Mouse (Mus musculus) liver, embryonic 16.5 days (tissue): Measurements from ENCODE around the gene 4921524J17Rik. TPM values are rescaled to one million over a fixed set of nuclear protein-coding genes. Genes with fewer than 3 reads are reported as not detected.

ENCODE experiments used
- ATAC-seq: fragments of 200-750 bp; cut with Nextera tagmentation; 2 replicates; pipeline ENCODE4 v1.8.0; 2017; ENCODE audit warnings: low read depth, mild to moderate bottlenecking, moderate number of reproducible peaks, moderate library complexity
- H3K27ac ChIP-seq: fragments of 300-500 bp; sonication (generic); 2 replicates; pipeline ENCODE4 v1.5.1; 2014; ENCODE audit warnings: mild to moderate bottlenecking, low read length
- H3K27me3 ChIP-seq: fragments of 300-500 bp; sonication (generic); 2 replicates; pipeline ENCODE4 v1.6.1; 2014; ENCODE audit warnings: low read depth, low read length, mixed read lengths; ENCODE audit not compliant: control insufficient read depth, insufficient read depth
- H3K36me3 ChIP-seq: fragments of 300-500 bp; sonication (generic); 2 replicates; pipeline ENCODE4 v1.6.1; 2014; ENCODE audit warnings: mild to moderate bottlenecking; ENCODE audit not compliant: control insufficient read depth, insufficient read depth
- H3K4me1 ChIP-seq: fragments of 300-500 bp; sonication (generic); 2 replicates; pipeline ENCODE4 v1.6.1; 2014; ENCODE audit warnings: low read depth, low read length, mixed read lengths; ENCODE audit not compliant: control insufficient read depth
- H3K4me2 ChIP-seq: fragments of 300-500 bp; sonication (generic); 2 replicates; pipeline ENCODE4 v1.6.1; 2014; ENCODE audit warnings: low read depth, low read length, mixed read lengths
- H3K4me3 ChIP-seq: fragments of 300-500 bp; sonication (generic); 2 replicates; pipeline ENCODE4 v1.5.1; 2014; ENCODE audit warnings: low read depth, mild to moderate bottlenecking, low read length
- H3K9ac ChIP-seq: fragments of 300-500 bp; sonication (generic); 2 replicates; pipeline ENCODE4 v1.6.1; 2014; ENCODE audit warnings: low read depth, low read length
- H3K9me3 ChIP-seq: fragments of 300-500 bp; sonication (generic); replicated peaks from 2 replicates; pipeline ENCODE4 v1.6.1; 2016; ENCODE audit warnings: low read length; ENCODE audit not compliant: control insufficient read depth
- WGBS: fragments of 180-500 bp; shearing (Covaris S2); extraction: QIAGEN DNeasy Blood & Tissue Kit; methylation state at CpG from one replicate; pipeline ENCODE4 v1.1.7; 2014; ENCODE audit not compliant: insufficient replicate concordance; 5-methylcytosine and 5-hydroxymethylcytosine counted together
- polyA plus RNA-seq: library from polyadenylated mRNA; unstranded; fragments of >200 nt; fragmentation: Nextera tagmentation; extraction: Ambion mirVana; gene quantifications from 2 replicates; pipeline ENCODE4 v1.2.1, GENCODE M21; 2015

Gene 4921524J17Rik
- polyA plus RNA-seq, 1 experiment from 2014 or later, result 14.5 TPM

DNA sequence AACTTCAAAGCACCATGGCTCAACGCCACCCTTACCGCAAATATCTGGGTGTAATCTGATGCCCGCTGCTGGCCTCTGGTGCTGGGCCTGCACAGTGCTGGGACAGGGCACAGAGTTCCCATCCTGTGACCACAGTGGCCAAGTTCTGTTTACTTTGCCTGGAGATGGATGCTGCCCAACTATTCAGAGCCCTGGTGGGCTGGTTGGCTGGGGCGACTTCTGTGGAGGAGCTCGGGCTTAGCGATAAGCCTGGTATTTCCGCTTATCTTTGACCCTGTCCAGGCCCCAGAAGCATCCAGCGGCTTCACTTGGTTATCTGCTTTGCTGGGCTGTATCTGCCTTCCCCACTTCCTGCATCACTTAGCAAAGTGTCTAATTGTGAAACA, 51.8 kb downstream of the 4921524J17Rik start:
- Histone ChIP-seq H3K4me2 (peak overlapping the region; percentile 58), H3K27ac (peak overlapping the region; percentile 98), H3K4me3 (peak overlapping the region; percentile 69), H3K36me3 (no peaks in the 10 kb centered on the region; the same call in 1 of the 2 replicates), H3K4me1 (peaks cover 50% of the 10 kb centered on the region), H3K27me3 (no peaks in the 10 kb centered on the region), H3K9ac (peak overlapping the region; percentile 73), H3K9me3 (no peaks in the 10 kb centered on the region)
- WGBS, result 5% methylated on average over 8 of the region's 8 CpGs
- ATAC-seq, result peak; percentile 91

DNA sequence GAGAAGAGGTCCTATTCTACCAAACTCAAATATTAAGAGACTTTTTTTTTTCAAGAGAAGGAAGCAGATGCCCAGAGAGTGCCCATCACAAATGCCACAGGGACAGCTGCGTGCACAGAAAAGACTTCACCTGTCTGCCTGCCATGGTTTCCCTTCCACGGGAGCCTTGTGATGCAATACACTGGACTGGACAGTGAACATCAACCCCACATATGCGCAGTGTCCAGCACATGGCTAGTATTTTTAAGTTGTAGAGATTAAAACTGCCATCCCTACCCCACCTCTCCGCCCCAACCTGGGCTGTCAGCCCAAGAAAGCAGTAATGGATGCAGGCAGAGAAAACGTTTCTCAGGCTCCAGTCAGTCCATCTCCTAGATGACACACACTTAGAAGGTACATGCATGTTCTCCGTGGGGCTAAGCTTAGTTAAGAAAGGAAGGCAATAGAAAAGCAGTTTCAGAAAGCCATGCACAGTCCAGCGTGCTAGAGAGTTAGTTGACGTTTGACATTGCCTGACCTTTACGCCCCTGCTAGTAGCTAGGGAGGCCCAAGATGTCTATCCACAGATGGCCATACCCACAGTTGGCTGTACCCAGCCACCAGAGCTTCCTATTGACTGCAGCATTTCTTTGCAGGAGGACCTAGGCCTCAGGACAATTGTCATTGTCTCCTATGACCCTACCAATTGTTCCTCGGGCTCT, 52.4 kb downstream of the 4921524J17Rik start:
- peak overlapping the region; percentile 58 for H3K4me2 ChIP-seq
- peak overlapping the region; percentile 98 for H3K27ac ChIP-seq
- H3K4me3 ChIP-seq, result peak overlapping the region; percentile 69

DNA sequence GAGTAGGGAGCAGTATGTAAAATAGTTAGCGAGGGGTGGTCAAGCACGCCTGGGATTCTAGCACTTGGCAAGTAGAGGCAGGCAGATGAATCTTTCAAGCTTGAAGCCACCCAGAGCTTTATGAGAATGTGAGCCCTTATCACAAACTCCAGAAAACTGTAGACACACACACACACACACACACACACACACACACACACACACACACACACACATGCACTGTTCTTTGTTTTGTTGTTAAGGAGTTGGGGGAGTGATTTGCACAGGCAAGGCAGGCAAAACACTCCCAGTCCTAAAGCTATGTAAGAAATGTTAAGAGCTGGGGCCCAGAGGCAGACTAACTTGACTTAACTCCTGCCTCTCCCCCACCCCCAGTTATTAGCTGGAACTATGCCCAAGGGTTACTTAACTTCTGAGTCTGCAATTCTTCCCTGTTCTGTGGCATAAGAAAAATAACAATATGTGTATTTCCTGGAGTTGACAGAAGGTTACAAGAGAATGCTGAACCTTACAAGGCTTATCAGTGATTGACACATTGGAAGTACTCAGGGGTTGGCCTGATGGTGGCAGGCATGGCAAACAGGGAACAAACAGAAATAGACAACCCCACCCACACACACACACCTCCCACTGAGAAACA, 53.4 kb downstream of the 4921524J17Rik start:
- WGBS, result 10% methylated on average over 2 of the region's 2 CpGs
- Histone ChIP-seq H3K4me1 (peaks cover 61% of the 10 kb centered on the region), H3K27ac (peak overlapping the region; percentile 98), H3K4me2 (peak overlapping the region; percentile 58), H3K4me3 (peak overlapping the region; percentile 69), H3K9me3 (no peaks in the 10 kb centered on the region), H3K36me3 (no peaks in the 10 kb centered on the region; the same call in 1 of the 2 replicates), H3K27me3 (no peaks in the 10 kb centered on the region), H3K9ac (peak overlapping the region; percentile 73)
- peak; percentile 79 for ATAC-seq

More for the DNA sequence above, 52.4 kb downstream of the 4921524J17Rik start:
- Histone ChIP-seq H3K4me1 (peaks cover 55% of the 10 kb centered on the region), H3K9ac (peak overlapping the region; percentile 73), H3K27me3 (no peaks in the 10 kb centered on the region), H3K36me3 (no peaks in the 10 kb centered on the region; the same call in 1 of the 2 replicates), H3K9me3 (no peaks in the 10 kb centered on the region)
- ATAC-seq, result peak; percentile 24
- 23% methylated on average over 10 of the region's 10 CpGs for WGBS

DNA sequence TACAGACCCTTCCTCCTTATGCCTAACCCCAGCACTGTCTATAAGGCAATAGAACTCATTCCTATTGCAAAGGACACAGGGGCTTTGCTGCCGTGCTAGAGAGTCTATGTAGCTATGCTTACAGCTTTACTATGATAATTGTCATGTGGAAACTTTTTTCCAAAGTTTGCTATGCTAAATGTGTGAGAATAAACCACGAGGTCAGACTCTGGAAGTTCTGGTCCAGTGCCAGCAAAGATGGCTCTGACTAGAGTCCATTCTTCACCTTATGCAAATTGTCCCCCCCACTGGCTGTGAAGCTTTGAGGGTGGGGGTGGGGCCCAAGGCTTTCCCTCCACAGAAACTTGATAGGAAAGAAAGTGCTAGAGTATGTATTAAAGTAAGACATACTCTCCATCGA, 56.1 kb downstream of the 4921524J17Rik start:
- Histone ChIP-seq H3K4me3 (no peak overlapping the region), H3K27me3 (no peaks in the 10 kb centered on the region), H3K4me1 (peaks cover 54% of the 10 kb centered on the region), H3K9ac (no peak overlapping the region; the same call in none of the 2 replicates), H3K27ac (0 out of 2 replicates have a peak overlapping the region, but pooled peaks have one; percentile 39), H3K36me3 (no peaks in the 10 kb centered on the region; the same call in 1 of the 2 replicates), H3K9me3 (no peaks in the 10 kb centered on the region), H3K4me2 (no peak overlapping the region)
- no peak for ATAC-seq
- 58% methylated on average over 3 of the region's 3 CpGs for WGBS

GRCm38 (mm10) chr8:85374286-85374685, 58.3 kb downstream of the 4921524J17Rik start:
- Histone ChIP-seq H3K9me3 (no peaks in the 10 kb centered on the region), H3K27ac (no peak overlapping the region), H3K9ac (no peak overlapping the region)

DNA sequence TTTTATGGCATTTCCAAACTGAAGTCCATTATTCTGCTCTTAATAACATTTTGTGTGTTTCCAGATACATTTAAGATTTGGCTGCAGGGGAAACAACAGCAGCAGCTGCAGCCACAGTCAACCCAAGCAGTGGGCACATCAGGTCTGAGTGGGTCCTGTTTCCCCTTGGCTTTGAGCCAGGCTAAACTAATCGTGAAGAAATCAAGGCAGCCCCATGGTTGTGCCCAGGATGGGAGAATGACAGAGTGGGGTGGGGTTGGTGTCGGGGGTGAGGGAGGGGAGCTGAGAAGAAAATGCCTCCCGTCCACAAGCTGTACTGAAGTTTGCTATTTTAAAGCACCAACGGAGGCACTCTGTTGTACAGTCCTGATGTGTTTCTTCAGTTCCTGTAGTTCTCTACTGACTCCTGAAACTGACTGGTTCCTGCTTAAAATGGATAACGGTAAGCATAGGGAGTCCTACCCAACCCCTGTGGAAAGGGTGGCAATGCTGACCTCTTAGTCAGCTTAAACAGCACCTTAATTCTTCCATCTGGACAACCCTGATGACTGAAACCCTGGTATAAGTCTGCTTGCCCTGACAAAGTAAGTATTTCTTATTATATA, 59.1 kb downstream of the 4921524J17Rik start:
- no peak overlapping the region for H3K4me3 ChIP-seq
- H3K36me3 ChIP-seq, result no peaks in the 10 kb centered on the region; the same call in none of the 2 replicates
- H3K9ac ChIP-seq, result no peak overlapping the region
- WGBS, result 29% methylated on average over 5 of the region's 5 CpGs
- H3K27me3 ChIP-seq, result no peaks in the 10 kb centered on the region
- no peak overlapping the region; the same call in 1 of the 2 replicates for H3K27ac ChIP-seq
- no peaks in the 10 kb centered on the region for H3K9me3 ChIP-seq
- ATAC-seq, result no peak
- H3K4me2 ChIP-seq, result no peak overlapping the region
- H3K4me1 ChIP-seq, result peaks cover 40% of the 10 kb centered on the region

More at GRCm38 (mm10) chr8:85374286-85374685, 58.3 kb downstream of the 4921524J17Rik start:
- Histone ChIP-seq H3K4me2 (no peak overlapping the region), H3K27me3 (no peaks in the 10 kb centered on the region), H3K4me1 (peaks cover 41% of the 10 kb centered on the region), H3K36me3 (no peaks in the 10 kb centered on the region; the same call in none of the 2 replicates), H3K4me3 (no peak overlapping the region)
- no peak for ATAC-seq
- 74% methylated on average over 4 of the region's 4 CpGs for WGBS

DNA sequence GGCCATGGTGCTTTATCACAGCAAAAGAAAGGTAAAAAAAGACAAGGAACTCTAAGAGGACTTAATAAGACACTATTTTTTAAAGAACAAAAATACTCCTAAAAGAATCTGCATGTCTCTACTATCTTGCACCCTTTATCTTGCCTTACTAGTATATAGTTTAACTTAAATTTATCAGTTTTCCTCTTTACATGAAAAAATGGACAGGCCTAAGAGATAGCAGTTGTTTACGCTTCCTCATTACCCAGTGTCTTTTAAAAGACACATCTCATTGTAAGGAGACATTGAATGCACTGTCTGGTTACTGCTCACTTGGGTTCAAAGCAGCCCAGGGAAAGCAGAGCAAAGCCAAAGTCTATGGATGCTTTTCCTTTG, 60.2 kb downstream of the 4921524J17Rik start:
- no peaks in the 10 kb centered on the region for H3K27me3 ChIP-seq
- H3K36me3 ChIP-seq, result no peaks in the 10 kb centered on the region; the same call in none of the 2 replicates
- H3K27ac ChIP-seq, result no peak overlapping the region
- ATAC-seq, result no peak
- no peak overlapping the region for H3K9ac ChIP-seq
- H3K4me2 ChIP-seq, result no peak overlapping the region
- H3K4me3 ChIP-seq, result no peak overlapping the region
- no peaks in the 10 kb centered on the region for H3K9me3 ChIP-seq
- 32% methylated on average over 1 of the region's 1 CpGs for WGBS
- peaks cover 36% of the 10 kb centered on the region for H3K4me1 ChIP-seq

- Histone ChIP-seq H3K36me3 (no peaks in the 10 kb centered on the region; the same call in none of the 2 replicates), H3K27ac (no peak overlapping the region), H3K4me3 (no peak overlapping the region), H3K4me2 (no peak overlapping the region), H3K27me3 (no peaks in the 10 kb centered on the region), H3K4me1 (peaks cover 33% of the 10 kb centered on the region), H3K9me3 (no peaks in the 10 kb centered on the region), H3K9ac (no peak overlapping the region)
- no peak for ATAC-seq
- WGBS, result 74% methylated on average over 5 of the region's 5 CpGs
Measured at GRCm38 (mm10) chr8:85371736-85372464, 60.7 kb downstream of the 4921524J17Rik start.
